Mouse (Mus musculus): ENCODE measurements around the gene Serpina3a.

- no peak for TF ChIP-seq CTCF (IDR thresholded peaks at IDR 0.05; ENCODE audit: low read depth, low read length)
- TF ChIP-seq EP300 (IDR thresholded peaks at IDR 0.05; ENCODE audit: insufficient read depth, low read depth, low read length), result no peak
- TF ChIP-seq POLR2A (IDR thresholded peaks at IDR 0.05; ENCODE audit: insufficient read depth, low read length), result no peak
Measured at GRCm38 (mm10) chr12:104064532-104064931, 48.0 kb upstream of the Serpina3a start.

Data from ES-Bruce4 (cell line).